Mouse (Mus musculus) CH12F3 (cell line): ENCODE data around the gene Plscr4.

Experiments
- in situ Hi-C: fragments of 300-500 bp; cut with MboI; formaldehyde crosslinking; loops from 2 replicates; pipeline ENCODE4 v1.14.3; 2020; ENCODE audit warnings: low sequenced_read_pairs

The Plscr4 gene

DNA sequence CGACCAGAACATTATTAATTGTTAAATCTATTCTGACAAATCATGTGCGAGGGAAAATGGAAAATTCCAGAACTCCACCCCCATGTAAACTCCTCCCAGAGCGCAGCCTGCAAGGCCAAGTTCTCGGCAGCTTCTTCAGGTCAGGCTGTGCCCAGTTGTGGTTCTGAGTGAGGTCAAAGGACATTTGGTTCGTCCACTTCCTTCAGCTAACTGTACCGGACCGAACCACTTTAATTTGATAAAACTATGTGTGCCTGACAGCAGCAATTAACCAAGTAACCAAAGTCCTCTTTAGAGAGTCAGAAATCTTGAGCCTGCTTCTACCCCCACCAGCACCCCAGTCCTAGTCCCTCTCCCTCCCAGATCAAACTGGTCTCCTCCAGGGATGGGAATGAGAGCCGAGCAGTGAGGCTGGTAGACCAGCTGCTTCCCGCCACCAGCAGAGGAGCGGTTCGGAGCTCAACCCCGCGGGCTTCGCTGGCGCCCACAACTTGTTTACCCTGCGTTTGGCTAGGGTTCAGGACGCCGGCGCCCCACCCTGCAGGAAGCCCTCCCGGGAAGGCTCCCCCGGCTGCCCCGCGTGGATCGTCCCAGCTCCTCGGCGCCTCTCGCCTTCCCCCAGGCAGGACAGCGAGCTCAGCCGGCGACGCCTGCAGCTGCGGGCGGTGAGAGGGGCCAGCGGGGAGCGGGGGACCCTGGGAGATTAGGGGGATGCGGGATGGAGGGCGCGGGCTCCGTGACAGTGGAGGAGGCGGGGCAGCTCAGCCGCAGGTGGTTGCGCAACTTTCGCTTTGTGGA lies at the start of gene Plscr4:
Gene Plscr4, plus strand, starts transcription at position 113 of the 798 bp plus-strand sequence.
- in situ Hi-C loops = no loop called here

GRCm38 (mm10) chr9:92410225-92410624 lies 46.9 kb upstream of the Plscr4 start:
- in situ Hi-C loops = no loop called here

GRCm38 (mm10) chr9:92412045-92412444 lies 45.1 kb upstream of the Plscr4 start:
- in situ Hi-C loops = no loop called here

DNA sequence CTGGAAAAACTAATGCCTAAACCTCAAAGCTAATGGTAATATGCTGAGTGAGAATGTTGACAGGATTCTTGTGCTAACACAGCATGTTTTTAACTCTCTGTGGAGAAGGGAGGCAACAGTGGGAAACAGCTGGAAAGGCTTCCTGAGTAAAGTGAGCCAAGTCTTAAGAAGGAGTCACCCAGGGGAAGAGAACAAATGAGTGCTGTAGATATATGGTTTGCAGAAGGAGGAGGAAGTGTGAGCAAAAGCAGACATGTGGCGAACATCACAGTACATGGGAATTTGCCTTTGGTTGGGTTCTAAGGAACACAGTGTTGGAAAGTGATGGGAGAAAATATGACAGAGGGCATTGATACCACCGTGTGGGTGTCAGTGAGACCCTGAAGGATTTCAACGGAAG lies 43.5 kb upstream of the Plscr4 start:
- in situ Hi-C loops = no loop called here

DNA sequence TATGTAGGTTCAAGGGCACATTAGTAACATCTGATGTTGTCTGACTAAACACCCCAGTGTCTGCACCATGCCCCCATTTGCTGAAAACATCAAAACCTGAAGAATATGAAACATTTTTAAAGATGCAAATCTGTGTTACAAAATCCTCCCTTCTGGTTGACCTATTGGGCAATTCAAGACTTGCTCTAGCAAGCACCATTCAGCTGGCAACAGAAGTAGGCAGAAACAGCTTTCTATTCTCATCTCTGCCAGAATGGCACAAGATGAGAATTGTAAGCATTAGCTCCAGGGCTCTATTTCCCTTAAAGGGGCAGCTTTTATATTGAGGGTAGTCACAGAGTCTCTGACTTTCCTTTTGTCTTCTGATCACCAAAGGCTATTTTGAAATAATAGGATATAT lies 19.4 kb upstream of the Plscr4 start:
- in situ Hi-C loops = no loop called here

DNA sequence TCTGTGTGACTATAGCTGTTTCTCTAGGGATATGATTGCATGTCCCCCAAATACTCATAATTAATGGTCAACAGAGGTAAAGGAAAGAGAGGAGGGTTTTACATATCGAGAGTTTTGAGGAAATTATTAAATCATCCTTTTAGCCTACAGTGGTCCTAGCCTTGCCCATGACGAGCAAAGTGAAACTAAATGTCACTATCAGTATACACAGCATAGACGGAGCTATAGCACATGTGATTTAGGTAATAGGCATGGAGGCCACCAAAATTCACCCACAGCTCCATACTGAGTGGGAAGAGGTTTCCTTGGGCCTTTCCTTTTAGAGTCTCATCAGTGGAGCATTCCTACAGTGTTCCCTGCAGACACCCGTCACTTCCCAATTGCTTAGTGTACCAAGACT lies 15.7 kb upstream of the Plscr4 start:
- in situ Hi-C loops = no loop called here

GRCm38 (mm10) chr9:92444536-92444935 lies 12.6 kb upstream of the Plscr4 start:
- in situ Hi-C loops = no loop called here

DNA sequence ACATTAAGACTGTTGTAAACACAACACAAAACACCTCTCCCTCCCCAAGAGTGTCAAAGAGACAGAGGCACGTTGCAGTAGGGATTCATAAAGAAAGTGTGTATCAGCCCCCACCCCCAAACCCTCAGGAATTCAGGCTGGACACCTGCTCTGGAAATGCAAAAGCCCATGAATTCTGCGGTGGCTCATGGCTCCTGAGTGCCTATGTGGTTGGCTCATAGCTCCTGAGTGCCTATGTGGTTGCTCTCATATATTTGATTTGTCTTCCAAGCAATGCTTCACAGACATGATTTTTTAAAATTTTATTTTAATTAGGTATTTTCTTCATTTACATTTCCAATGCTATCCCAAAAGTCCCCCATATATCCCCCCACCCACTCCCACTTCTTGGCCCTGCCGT lies 568 bp upstream of the Plscr4 start:
- in situ Hi-C loops = no loop called here

DNA sequence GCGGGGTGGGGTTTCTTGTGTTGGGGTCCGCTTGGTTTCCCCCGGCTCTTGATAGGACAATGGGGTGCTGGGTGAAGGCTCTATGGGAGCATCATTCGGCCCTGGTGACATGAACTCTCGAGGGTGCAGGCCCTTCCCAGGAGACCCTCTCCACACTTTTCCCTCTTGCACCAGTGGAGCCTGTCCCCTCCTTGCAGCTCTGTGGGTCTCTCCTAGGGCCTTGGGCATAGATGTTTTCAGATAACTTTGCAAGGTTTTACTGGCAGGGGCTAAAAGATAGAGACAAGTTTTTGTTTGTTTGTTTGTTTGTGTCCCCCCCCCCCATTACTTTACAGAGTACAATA lies 858 bp downstream of the Plscr4 start:
- in situ Hi-C loops = no loop called here

DNA sequence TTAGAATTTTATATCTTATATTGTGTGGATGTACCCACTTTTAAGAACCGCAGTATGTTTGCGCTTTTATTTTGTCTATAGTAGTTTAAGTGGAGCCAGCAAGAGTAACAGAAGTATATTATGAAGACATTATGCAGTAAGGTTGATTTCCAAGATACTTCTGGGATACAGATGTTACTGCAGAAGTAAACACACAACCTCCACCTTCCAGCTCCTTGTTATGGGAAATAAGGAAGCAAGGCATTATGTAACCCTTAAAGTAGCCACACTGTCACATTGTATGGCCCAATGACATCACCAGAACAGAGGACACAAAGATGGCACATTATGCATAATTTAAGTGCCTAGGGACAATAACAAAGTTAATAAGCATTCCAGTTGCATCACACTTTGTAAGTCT lies 1.2 kb downstream of the Plscr4 start:
- in situ Hi-C loops = no loop called here

DNA sequence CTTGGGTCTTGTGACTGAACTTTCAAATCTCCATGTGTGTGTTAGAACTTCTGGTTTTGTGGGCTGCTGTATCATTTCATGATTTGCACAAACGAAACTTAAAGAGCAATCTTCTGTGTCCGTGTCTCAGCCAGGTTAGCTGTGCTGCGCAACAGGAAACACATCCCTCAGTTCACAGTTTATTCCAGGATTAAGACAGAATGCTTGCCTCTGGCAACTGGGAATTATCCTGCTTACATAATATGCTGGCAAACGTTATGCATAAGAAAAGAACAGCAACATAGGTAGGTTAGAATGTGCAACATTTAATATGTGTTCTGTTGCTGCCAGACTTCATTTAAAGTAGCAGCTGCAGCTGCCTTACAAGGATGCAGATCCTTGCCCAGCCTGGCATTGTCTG lies 10.6 kb downstream of the Plscr4 start:
- in situ Hi-C loops = no loop called here

DNA sequence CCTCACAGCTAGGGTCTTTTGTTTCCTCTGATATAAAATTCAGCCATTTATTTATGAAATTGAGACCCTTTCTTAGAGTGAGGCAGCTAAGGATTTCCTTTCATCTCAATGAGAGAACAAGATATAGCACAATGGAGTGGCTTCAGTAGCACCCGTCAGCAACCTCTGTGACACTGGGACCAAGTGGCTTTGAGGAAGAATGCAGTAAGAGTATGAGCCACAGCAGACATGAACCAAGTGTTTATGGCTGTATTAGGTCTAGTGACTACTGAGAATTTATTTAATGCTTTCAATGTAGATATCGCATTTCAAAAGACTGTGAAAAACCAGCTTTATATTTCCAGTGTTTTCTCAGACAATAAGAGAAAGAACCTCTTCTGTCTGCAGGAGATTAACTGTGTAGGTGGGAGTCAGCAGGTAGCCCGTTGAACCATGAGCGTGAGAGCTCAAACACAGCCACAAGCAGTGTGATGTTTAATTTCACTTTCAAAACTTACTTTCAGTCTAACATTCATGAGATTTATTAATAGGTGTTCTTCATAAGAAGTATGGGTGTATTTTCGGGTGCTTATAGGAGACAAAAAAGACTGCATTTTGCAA lies 15.2 kb downstream of the Plscr4 start:
- in situ Hi-C loops = no loop called here

DNA sequence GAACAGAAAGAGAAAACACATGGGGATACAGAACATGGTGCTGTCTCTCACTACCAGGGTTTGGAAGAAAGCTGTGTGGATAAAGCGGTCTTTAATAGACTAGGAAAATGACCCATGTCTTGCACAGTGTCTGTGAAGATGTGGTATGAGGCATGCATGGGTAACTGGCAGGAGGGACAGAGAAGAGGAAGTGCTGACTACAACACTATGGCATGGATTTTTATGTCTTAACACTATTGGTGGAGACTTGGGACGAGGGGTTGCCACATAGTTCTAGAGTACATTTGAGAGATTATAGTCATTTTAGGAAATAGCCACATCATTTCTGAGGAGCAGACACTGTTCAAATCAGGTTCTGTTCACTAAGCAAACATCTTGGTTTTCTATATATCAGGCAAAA lies 16.0 kb downstream of the Plscr4 start:
- in situ Hi-C loops = no loop called here

- in situ Hi-C loops = no loop called here
These were observed 17.1 kb downstream of the Plscr4 start for GRCm38 (mm10) chr9:92474244-92474643.

DNA sequence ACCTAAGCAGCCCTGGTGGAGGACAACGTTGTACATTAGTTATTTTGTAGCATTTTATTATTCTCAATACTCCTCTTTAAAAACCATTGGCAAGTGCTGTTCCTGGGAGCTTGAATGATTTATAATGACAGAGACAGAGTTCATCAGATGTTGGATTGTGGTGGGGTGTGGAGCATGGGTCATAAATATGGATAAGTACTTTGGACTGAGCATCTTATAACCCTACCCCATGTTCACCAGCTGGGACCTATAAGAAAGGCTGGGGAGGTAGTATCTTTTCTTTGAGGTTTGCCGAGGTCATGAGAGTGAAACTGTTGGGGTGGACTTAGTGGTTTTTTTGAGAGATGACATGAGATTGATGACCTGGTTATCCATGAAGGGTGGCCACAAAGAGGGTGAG lies 24.5 kb downstream of the Plscr4 start:
- in situ Hi-C loops = no loop called here

- in situ Hi-C loops = no loop called here
These were observed 25.4 kb downstream of the Plscr4 start for GRCm38 (mm10) chr9:92482551-92482950.

DNA sequence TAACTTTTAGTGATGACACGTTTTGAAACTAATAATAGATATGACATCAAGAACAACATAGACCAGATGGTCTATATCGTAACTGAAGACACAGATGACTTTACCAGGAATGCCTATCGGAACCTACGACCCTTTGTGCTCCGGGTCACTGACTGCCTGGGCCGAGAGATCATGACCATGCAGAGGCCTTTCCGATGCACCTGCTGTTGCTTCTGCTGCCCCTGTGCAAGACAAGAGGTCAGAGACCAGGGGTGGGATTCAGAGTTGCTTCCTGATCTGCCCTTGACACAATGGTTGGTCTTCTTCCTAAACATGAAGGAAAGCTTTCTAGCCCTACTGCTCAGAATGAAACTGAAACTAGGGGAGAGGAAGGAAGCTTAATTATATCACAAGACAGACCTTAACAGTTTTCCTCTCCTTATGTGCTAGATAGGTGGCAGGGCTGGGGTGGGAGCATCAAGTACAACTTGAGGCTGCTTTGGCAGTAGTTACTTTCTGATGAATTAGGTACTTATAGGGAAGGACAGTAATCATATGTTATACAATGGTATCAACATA lies 27.6 kb downstream of the Plscr4 start:
- in situ Hi-C loops = no loop called here

DNA sequence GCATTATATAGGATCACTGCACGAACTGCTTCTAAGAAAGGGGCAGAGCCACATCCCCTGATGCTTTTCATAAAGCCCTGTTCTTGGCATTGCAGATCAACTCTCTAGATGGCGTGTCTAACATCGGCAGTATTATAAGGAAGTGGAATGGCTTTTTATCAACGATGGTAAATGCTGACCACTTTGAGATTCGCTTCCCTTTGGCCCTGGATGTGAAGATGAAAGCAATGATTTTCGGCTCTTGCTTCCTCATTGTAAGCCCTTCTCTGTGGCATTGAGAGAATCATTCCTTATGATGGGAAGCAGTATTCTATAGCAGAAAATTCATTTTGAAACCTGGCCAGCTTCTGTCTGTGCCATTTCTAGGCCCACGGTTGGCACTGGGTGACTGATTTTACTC lies 32.7 kb downstream of the Plscr4 start:
- in situ Hi-C loops = no loop called here

DNA sequence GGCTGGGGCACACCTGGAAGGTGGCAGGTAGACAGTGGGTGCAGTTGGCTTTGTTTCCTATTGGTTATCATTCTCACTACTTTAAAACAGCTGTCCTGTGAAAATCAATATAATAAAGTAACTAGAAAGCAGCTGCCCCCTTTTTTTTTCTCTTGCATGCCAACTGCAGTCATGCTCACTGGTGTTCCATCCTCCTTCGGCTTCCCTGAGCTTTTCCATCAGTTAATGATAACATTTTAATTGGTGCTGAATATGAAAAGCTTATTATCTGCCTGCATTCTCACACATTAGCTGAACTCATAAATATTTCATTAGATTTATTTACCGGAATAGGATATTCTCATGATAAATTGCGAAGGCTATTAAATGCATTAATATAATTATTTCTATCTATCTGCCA lies 33.1 kb downstream of the Plscr4 start:
- in situ Hi-C loops = no loop called here

GRCm38 (mm10) chr9:92491274-92491673 lies 34.1 kb downstream of the Plscr4 start:
- in situ Hi-C loops = no loop called here

DNA sequence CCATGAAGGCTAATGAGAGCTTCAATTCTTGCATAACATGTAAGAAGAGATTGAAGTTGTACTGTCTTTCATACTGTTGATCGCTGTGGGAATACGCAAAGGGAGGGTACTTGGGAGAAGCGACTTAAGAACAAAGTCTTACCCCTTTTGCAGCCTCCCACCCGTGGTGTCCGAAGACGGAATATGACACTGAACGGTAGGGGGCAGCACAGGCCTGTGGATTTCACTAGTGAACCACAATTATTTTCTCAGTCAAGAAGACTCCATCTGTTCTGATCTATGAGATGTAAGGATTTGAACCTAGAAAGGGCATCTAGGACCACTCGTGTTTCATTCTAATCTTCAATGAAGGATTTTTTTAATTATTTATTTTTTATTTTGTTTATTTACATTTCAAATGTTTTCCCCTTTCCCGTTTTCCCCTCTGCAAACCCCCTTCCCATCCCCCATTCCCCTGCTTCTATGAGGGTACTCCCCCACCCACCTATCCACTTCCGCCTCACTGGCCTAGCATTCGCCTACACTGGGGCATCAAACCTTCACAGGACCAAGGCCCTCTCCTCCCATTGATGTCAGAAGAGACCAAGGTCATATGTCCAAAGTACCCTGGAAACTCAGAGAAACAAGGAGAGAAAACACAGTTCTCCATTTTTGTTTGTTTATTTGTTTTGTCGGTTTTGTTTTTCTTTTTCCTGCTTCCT lies 42.7 kb downstream of the Plscr4 start:
- in situ Hi-C loops = loop anchor here (25.0 kb wide), 1 partner anchor 362 kb away; no protein-coding TSS in a partner anchor

DNA sequence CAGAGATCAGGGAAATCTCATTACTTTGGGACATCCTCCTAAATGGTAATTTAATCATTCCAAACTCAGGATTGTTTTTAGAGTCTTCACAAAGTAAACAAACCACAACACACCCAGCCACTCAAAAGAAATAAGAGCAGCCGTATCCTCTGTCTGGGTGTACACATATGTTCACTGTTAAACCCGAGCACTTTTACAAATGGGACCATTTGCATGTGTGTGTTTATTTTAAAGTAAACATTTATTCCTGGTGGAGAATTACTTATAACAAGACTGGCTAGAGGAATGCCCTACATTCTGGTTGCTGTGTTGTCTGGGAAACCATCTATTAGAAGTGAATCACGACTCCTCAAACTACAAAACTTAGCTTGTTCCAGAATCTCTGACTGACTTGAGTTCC lies 47.1 kb downstream of the Plscr4 start:
- in situ Hi-C loops = loop anchor here (25.0 kb wide), 1 partner anchor 358 kb away; no protein-coding TSS in a partner anchor
